Mouse (Mus musculus) CH12.LX (cell line): ENCODE measurements at regions not wholly inside any gene's neighbourhood (a gene's known extent, or its start where the extent isn't known, plus 50 kb on each side); places are given as distances from the start of the nearest gene placed in this dataset.

Source experiments
- DNase-seq: peaks from one replicate; pipeline ENCODE4 v3.0.0-alpha.2; 2013; ENCODE audit errors: extremely low read depth
- H3K27ac ChIP-seq: 2 replicates; pipeline ENCODE4 v1.5.1; 2012; ENCODE audit warnings: low read depth, mild to moderate bottlenecking, control low read depth, moderate library complexity; ENCODE audit not compliant: insufficient read depth
- H3K27me3 ChIP-seq: replicated peaks from 2 replicates; pipeline ENCODE3; 2012; ENCODE audit warnings: inconsistent platforms
- H3K36me3 ChIP-seq, 2 experiments: replicated peaks in 1 of 2; 2 replicates each; pipeline versions ENCODE3 to v1.6.1; 2012; ENCODE audit warnings: inconsistent platforms in 1 of 2, low read length in 1 of 2, mild to moderate bottlenecking in 1 of 2, mixed read lengths in 1 of 2, moderate library complexity in 1 of 2; ENCODE audit not compliant: control insufficient read depth in 1 of 2, insufficient read depth in 1 of 2
- H3K4me1 ChIP-seq, 2 experiments: 2 replicates each; pipeline ENCODE4 v1.6.1; 2012; ENCODE audit warnings: inconsistent platforms in 1 of 2, moderate library complexity in 1 of 2; ENCODE audit not compliant: insufficient read depth in 2 of 2, control insufficient read depth in 1 of 2
- H3K4me2 ChIP-seq: 2 replicates; pipeline ENCODE4 v1.6.1; 2012; ENCODE audit warnings: low read depth, mild to moderate bottlenecking, control low read depth; ENCODE audit not compliant: poor library complexity, insufficient read depth, severe bottlenecking
- H3K4me3 ChIP-seq, 3 experiments: fragments of 150-350 bp in 1 of 3; sonication (generic) in 1 of 3; replicated peaks in 1 of 3; 2 replicates each; pipeline versions ENCODE3 to v1.5.1; 2011 to 2012; ENCODE audit warnings: low read depth in 2 of 3, low read length in 2 of 3, mild to moderate bottlenecking in 2 of 3, moderate library complexity in 2 of 3, control low read depth in 1 of 3, improper control_type of control experiment in 1 of 3, inconsistent platforms in 1 of 3, mixed read lengths in 1 of 3; ENCODE audit not compliant: poor library complexity in 1 of 3
- H3K79me2 ChIP-seq: replicated peaks from 2 replicates; pipeline ENCODE4 v1.6.1; 2012; ENCODE audit warnings: mild to moderate bottlenecking, moderate library complexity; ENCODE audit not compliant: control insufficient read depth, poor library complexity, insufficient read depth, severe bottlenecking; ENCODE audit errors: extremely low read depth
- H3K9ac ChIP-seq: 2 replicates; pipeline ENCODE4 v1.6.1; 2012; ENCODE audit warnings: low read depth, mild to moderate bottlenecking, control low read depth, moderate library complexity; ENCODE audit not compliant: insufficient read depth
- H3K9me3 ChIP-seq: replicated peaks from 2 replicates; pipeline ENCODE3; 2012; ENCODE audit warnings: low read length, inconsistent platforms, mixed read lengths
- CHD1 ChIP-seq: IDR thresholded peaks from 2 replicates; pipeline ENCODE4 v1.6.1; 2012; ENCODE audit warnings: low read depth, low read length, improper control_type of control experiment, inconsistent platforms
- CHD2 ChIP-seq: IDR thresholded peaks from 2 replicates; pipeline ENCODE4 v1.6.1; 2011; ENCODE audit warnings: low read length, improper control_type of control experiment
- HCFC1 ChIP-seq: IDR thresholded peaks from 2 replicates; pipeline ENCODE4 v1.6.1; 2012; ENCODE audit warnings: low read depth, mild to moderate bottlenecking, inconsistent platforms, low read length, improper control_type of control experiment
- IRF4 ChIP-seq: IDR thresholded peaks from 2 replicates; pipeline ENCODE4 v1.6.1; 2014; ENCODE audit warnings: low read depth, mild to moderate bottlenecking, inconsistent platforms, low read length, improper control_type of control experiment
- JUN ChIP-seq: IDR thresholded peaks from 2 replicates; pipeline ENCODE4 v1.6.1; 2011; ENCODE audit warnings: low read depth, mild to moderate bottlenecking, low read length, improper control_type of control experiment, moderate library complexity; ENCODE audit not compliant: insufficient read depth
- KAT2A ChIP-seq: IDR thresholded peaks from 2 replicates; pipeline ENCODE4 v1.6.1; 2012; ENCODE audit warnings: low read length, improper control_type of control experiment, inconsistent platforms; ENCODE audit not compliant: insufficient replicate concordance
- MAX ChIP-seq: IDR thresholded peaks from 2 replicates; pipeline ENCODE4 v1.6.1; 2011; ENCODE audit warnings: low read length, improper control_type of control experiment
- MAZ ChIP-seq: IDR thresholded peaks from 2 replicates; pipeline ENCODE4 v1.6.1; 2012; ENCODE audit warnings: low read depth, mild to moderate bottlenecking, inconsistent platforms, low read length, improper control_type of control experiment, moderate library complexity
- MEF2A ChIP-seq: IDR thresholded peaks from 2 replicates; pipeline ENCODE4 v1.6.1; 2014; ENCODE audit warnings: low read depth, mild to moderate bottlenecking, inconsistent platforms, low read length, improper control_type of control experiment, borderline replicate concordance
- MXI1 ChIP-seq: IDR thresholded peaks from 2 replicates; pipeline ENCODE4 v1.6.1; 2011; ENCODE audit warnings: mild to moderate bottlenecking, low read depth, low read length, improper control_type of control experiment
- PAX5 ChIP-seq: IDR thresholded peaks from 2 replicates; pipeline ENCODE4 v1.6.1; 2012; ENCODE audit warnings: low read length, inconsistent platforms, mixed read lengths
- POLR2A ChIP-seq: IDR thresholded peaks from 2 replicates; pipeline ENCODE4 v1.6.1; 2011; ENCODE audit warnings: low read depth, mild to moderate bottlenecking, improper control_type of control experiment, low read length
- RCOR1 ChIP-seq: conservative IDR thresholded peaks from 2 replicates; pipeline ENCODE4 v1.6.1; 2012; ENCODE audit warnings: low read depth, mild to moderate bottlenecking, inconsistent platforms, low read length, improper control_type of control experiment
- TBP ChIP-seq: conservative IDR thresholded peaks from 2 replicates; pipeline ENCODE4 v1.6.1; 2011; ENCODE audit warnings: low read depth, low read length, improper control_type of control experiment
- USF2 ChIP-seq: conservative IDR thresholded peaks from 2 replicates; pipeline ENCODE4 v1.6.1; 2011; ENCODE audit warnings: low read depth, low read length, improper control_type of control experiment
- ZC3H11A ChIP-seq: IDR thresholded peaks from 2 replicates; pipeline ENCODE4 v1.6.1; 2012; ENCODE audit warnings: low read depth, mild to moderate bottlenecking, inconsistent platforms, low read length, improper control_type of control experiment
- ZNF384 ChIP-seq: IDR thresholded peaks from 2 replicates; pipeline ENCODE4 v1.6.1; 2012; ENCODE audit warnings: low read depth, low read length, improper control_type of control experiment, inconsistent platforms
- dilution Hi-C: fragments of 300-500 bp; cut with MboI; formaldehyde crosslinking; loops from 2 replicates; pipeline ENCODE4 v1.14.3; 2020; ENCODE audit warnings: low sequenced_read_pairs; ENCODE audit not compliant: extremely low pct_unique_long_range_greater_than_20kb, extremely low pct_ligation_motif_present
- in situ Hi-C: fragments of 300-500 bp; cut with MboI; formaldehyde crosslinking; loops from 3 replicates; pipeline ENCODE4 v1.14.3; 2019; ENCODE audit warnings: low sequenced_read_pairs, low pct_ligation_motif_present, low pct_unique_long_range_greater_than_20kb, mixed read lengths

DNA sequence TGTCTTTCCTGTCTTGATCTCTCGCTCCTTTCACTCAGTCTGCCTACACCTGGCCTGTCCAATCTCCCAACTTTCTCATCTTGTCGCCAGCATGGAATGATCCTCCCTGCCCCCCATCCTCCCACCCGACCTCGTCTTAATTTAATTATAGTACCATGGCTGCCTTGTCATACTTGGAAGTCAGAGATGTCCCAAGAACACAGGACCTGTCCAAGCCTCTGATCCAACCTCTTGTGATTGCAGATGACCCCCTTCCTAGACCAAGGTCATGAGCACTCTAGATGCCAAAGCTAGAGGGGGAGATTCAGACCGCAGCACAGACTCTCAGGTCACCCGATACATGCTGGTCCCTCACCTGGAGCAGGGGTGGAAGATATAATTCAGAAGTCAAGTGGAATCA lies 232.3 kb downstream of the Prex1 start:
- Histone ChIP-seq H3K36me3 (no peaks in the 10 kb centered on the region), H3K4me3 (no peak overlapping the region), H3K27ac (no peak overlapping the region), H3K9me3 (no peaks in the 10 kb centered on the region), H3K4me1 (peaks cover 11 to 36% of the 10 kb centered on the region in 2 experiments), H3K9ac (no peak overlapping the region), H3K27me3 (no peaks in the 10 kb centered on the region), H3K79me2 (no peaks in the 10 kb centered on the region), H3K4me2 (no peak overlapping the region)
- DNase-seq: no peak
- no peak for TF ChIP-seq USF2
- no peak for TF ChIP-seq KAT2A
- TF ChIP-seq TBP: no peak
- TF ChIP-seq ZNF384: no peak
- TF ChIP-seq CHD2: no peak
- TF ChIP-seq MXI1: no peak
- no peak for TF ChIP-seq IRF4
- dilution Hi-C loops: no loop called here
- in situ Hi-C loops: no loop called here

DNA sequence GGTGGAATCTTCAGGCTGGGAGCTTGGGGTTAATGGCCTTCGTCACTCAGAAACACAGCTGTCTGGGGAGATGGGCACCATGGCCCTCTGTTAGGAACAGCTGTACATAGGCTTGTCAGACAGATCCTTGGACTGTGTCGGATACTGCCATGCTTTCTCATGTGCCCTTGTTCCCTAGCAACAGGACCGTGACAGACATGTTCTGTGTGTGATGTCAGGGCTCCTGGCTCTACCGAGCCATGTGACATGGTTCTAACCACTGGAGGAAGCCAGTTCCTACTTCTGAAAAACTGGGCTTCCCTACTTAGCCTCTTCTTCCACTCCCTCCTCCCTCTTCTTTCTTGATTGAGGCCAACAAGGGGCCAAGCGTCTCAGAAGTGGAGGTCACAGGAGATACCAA lies 232.7 kb downstream of the Prex1 start:
- TF ChIP-seq MEF2A (no peak), ZC3H11A (no peak), MXI1 (no peak), POLR2A (no peak), PAX5 (no peak)
- Histone ChIP-seq H3K9me3 (no peaks in the 10 kb centered on the region), H3K36me3 (no peaks in the 10 kb centered on the region), H3K9ac (no peak overlapping the region), H3K27me3 (no peaks in the 10 kb centered on the region), H3K4me3 (no peak overlapping the region), H3K27ac (no peak overlapping the region), H3K4me1 (peaks cover 10 to 36% of the 10 kb centered on the region in 2 experiments), H3K79me2 (no peaks in the 10 kb centered on the region), H3K4me2 (no peak overlapping the region)
- no peak for DNase-seq
- in situ Hi-C loops (no loop called here), dilution Hi-C loops (no loop called here)

- Histone ChIP-seq H3K4me1 (peaks cover 7 to 27% of the 10 kb centered on the region in 2 experiments; a peak in 3 of 4 replicates), H3K9me3 (no peaks in the 10 kb centered on the region), H3K9ac (no peak overlapping the region), H3K36me3 (no peaks in the 10 kb centered on the region)
- no peak for DNase-seq
- TF ChIP-seq CHD1 (no peak), MAX (no peak), RCOR1 (no peak), MXI1 (no peak), MAZ (no peak), JUN (no peak), KAT2A (no peak), HCFC1 (no peak)
- TF ChIP-seq, all 38 proteins: peak for 0
- in situ Hi-C loops: no loop called here
- no peak overlapping the region for H3K27ac ChIP-seq
- H3K27me3 ChIP-seq: no peaks in the 10 kb centered on the region
- dilution Hi-C loops: no loop called here
- no peaks in the 10 kb centered on the region for H3K79me2 ChIP-seq
- H3K4me2 ChIP-seq: no peak overlapping the region
- H3K4me3 ChIP-seq: no peak overlapping the region
Measured at GRCm38 (mm10) chr2:166476953-166477352, 236.7 kb downstream of the Prex1 start.
